Mouse (Mus musculus) spleen, adult 2 months (tissue): ENCODE results near the gene Cab39. TPM values are rescaled to one million over a fixed set of nuclear protein-coding genes. Genes with fewer than 3 reads are reported as not detected.
"Not testable (repeated sequence)": the region's sequence is repeated elsewhere in the genome, so short reads cannot be mapped to it uniquely, and the experiment has no call there.

Experiments used
- DNase-seq, 2 experiments: peaks; one replicate each; pipeline versions ENCODE4 v3.0.0 to v3.0.0-alpha.2; 2012 to 2021; ENCODE audit warnings: low spot score in 2 of 2, low read depth in 1 of 2
- H3K27ac ChIP-seq: fragments of 200-500 bp; 2 replicates; pipeline ENCODE4 v1.5.1; 2012; ENCODE audit warnings: low read length, inconsistent platforms; ENCODE audit not compliant: insufficient read depth
- H3K27me3 ChIP-seq: fragments of 200-500 bp; 2 replicates; pipeline ENCODE4 v1.6.1; 2012; ENCODE audit warnings: mild to moderate bottlenecking, moderate library complexity, low read length, inconsistent platforms; ENCODE audit not compliant: control insufficient read depth, insufficient read depth
- H3K36me3 ChIP-seq: fragments of 200-500 bp; 2 replicates; pipeline ENCODE4 v1.6.1; 2012; ENCODE audit warnings: mild to moderate bottlenecking, low read length, inconsistent platforms; ENCODE audit not compliant: control insufficient read depth, insufficient read depth
- H3K4me1 ChIP-seq: fragments of 200-500 bp; 2 replicates; pipeline ENCODE4 v1.6.1; 2011; ENCODE audit warnings: inconsistent platforms; ENCODE audit not compliant: control insufficient read depth, insufficient read depth, insufficient read length
- H3K4me3 ChIP-seq: fragments of 200-500 bp; 2 replicates; pipeline ENCODE4 v1.5.1; 2011; ENCODE audit warnings: mild to moderate bottlenecking, inconsistent platforms; ENCODE audit not compliant: insufficient read depth, insufficient read length; ENCODE audit errors: extremely low read depth
- CTCF ChIP-seq: fragments of 200-500 bp; IDR thresholded peaks from 2 replicates; pipeline ENCODE4 v1.5.1; 2011; ENCODE audit warnings: mild to moderate bottlenecking, inconsistent platforms; ENCODE audit not compliant: insufficient read depth, insufficient read length, insufficient replicate concordance; ENCODE audit errors: extremely low read depth
- POLR2A ChIP-seq: fragments of 200-500 bp; IDR thresholded peaks from 2 replicates; pipeline ENCODE4 v1.6.1; 2011; ENCODE audit warnings: low read depth, low read length, inconsistent platforms
- WGBS: fragments of 180-500 bp; shearing (Covaris S2); methylation state at CpG from one replicate; pipeline ENCODE4 v1.1.7; 2018; 5-methylcytosine and 5-hydroxymethylcytosine counted together
- polyA plus RNA-seq: library from polyadenylated mRNA; depleted of rRNA; stranded (reverse); fragments of >200 nt; gene quantifications from 2 replicates; pipeline ENCODE4 v1.2.3, GENCODE M21; 2012

Cab39 gene
- polyA plus RNA-seq, 1 experiment = 25.0 TPM

GRCm38 (mm10) chr1:85810343-85810742, 17.1 kb downstream of the Cab39 start:
- H3K27ac ChIP-seq = no peak overlapping the region
- TF ChIP-seq POLR2A (no peak), CTCF (no peak)
- DNase-seq = no peak
- H3K4me3 ChIP-seq = no peak overlapping the region
- WGBS = 85% methylated on average over 2 of the region's 2 CpGs
- no peaks in the 10 kb centered on the region for H3K36me3 ChIP-seq
- H3K4me1 ChIP-seq = peaks cover 11% of the 10 kb centered on the region
- H3K27me3 ChIP-seq = no peaks in the 10 kb centered on the region

- WGBS = 90% methylated on average over 2 of the region's 2 CpGs
- Histone ChIP-seq H3K27ac (no peak overlapping the region), H3K36me3 (no peaks in the 10 kb centered on the region), H3K4me3 (no peak overlapping the region), H3K4me1 (peaks cover 11% of the 10 kb centered on the region; the same call in 1 of the 2 replicates), H3K27me3 (no peaks in the 10 kb centered on the region)
- DNase-seq = no peak
- TF ChIP-seq POLR2A (no peak), CTCF (no peak)
Measured at GRCm38 (mm10) chr1:85810787-85811186, 17.5 kb downstream of the Cab39 start.

- DNase-seq, H3K36me3 ChIP-seq, H3K27me3 ChIP-seq, H3K4me1 ChIP-seq, H3K4me3 ChIP-seq, H3K27ac ChIP-seq: not testable (repeated sequence)
Measured at GRCm38 (mm10) chr1:85814213-85814612, 21.0 kb downstream of the Cab39 start.

- no peak for DNase-seq
- Histone ChIP-seq H3K36me3 (peaks cover 17% of the 10 kb centered on the region), H3K4me3 (no peak overlapping the region), H3K27ac (no peak overlapping the region), H3K4me1 (no peaks in the 10 kb centered on the region), H3K27me3 (no peaks in the 10 kb centered on the region)
- WGBS = 100% methylated on average over 6 of the region's 6 CpGs
- TF ChIP-seq CTCF (no peak), POLR2A (no peak)
Measured at GRCm38 (mm10) chr1:85818121-85818520, 24.9 kb downstream of the Cab39 start.

GRCm38 (mm10) chr1:85819695-85820094, 26.5 kb downstream of the Cab39 start:
- TF ChIP-seq POLR2A = no peak
- TF ChIP-seq CTCF = no peak
- H3K27me3 ChIP-seq = no peaks in the 10 kb centered on the region
- H3K27ac ChIP-seq = no peak overlapping the region
- peaks cover 20% of the 10 kb centered on the region for H3K36me3 ChIP-seq
- DNase-seq = no peak
- 98% methylated on average over 1 of the region's 1 CpGs for WGBS
- no peaks in the 10 kb centered on the region for H3K4me1 ChIP-seq
- no peak overlapping the region for H3K4me3 ChIP-seq

- DNase-seq = no peak
- 91% methylated on average over 8 of the region's 8 CpGs for WGBS
- TF ChIP-seq CTCF (no peak), POLR2A (no peak)
- no peaks in the 10 kb centered on the region; the same call in 1 of the 2 replicates for H3K4me1 ChIP-seq
- H3K27me3 ChIP-seq = no peaks in the 10 kb centered on the region
- peaks cover 21% of the 10 kb centered on the region for H3K36me3 ChIP-seq
- H3K4me3 ChIP-seq = no peak overlapping the region
- no peak overlapping the region for H3K27ac ChIP-seq
Measured at GRCm38 (mm10) chr1:85822239-85822638, 29.0 kb downstream of the Cab39 start.

GRCm38 (mm10) chr1:85824905-85825304, 31.7 kb downstream of the Cab39 start:
- TF ChIP-seq CTCF = no peak
- no peak for TF ChIP-seq POLR2A
- Histone ChIP-seq H3K36me3 (peaks cover 18% of the 10 kb centered on the region), H3K27ac (no peak overlapping the region), H3K4me1 (no peaks in the 10 kb centered on the region; the same call in 1 of the 2 replicates), H3K4me3 (no peak overlapping the region), H3K27me3 (no peaks in the 10 kb centered on the region)
- no peak for DNase-seq
- 92% methylated on average over 3 of the region's 3 CpGs for WGBS

GRCm38 (mm10) chr1:85827166-85827565, 33.9 kb downstream of the Cab39 start:
- no peaks in the 10 kb centered on the region for H3K27me3 ChIP-seq
- no peak overlapping the region for H3K4me3 ChIP-seq
- WGBS = 85% methylated on average over 5 of the region's 5 CpGs
- H3K27ac ChIP-seq = no peak overlapping the region
- peaks cover 11% of the 10 kb centered on the region; the same call in 1 of the 2 replicates for H3K36me3 ChIP-seq
- H3K4me1 ChIP-seq = no peaks in the 10 kb centered on the region; the same call in 1 of the 2 replicates
- TF ChIP-seq CTCF (no peak), POLR2A (no peak)
- DNase-seq = no peak
